Comparison of ENCODE assay signal across 13 mouse cellular contexts in genomic region chr3:53151081-53151480, GRCm38 (mm10).
"Had no signal": no experiment of that assay in that cellular context is flagged by ENCODE, and none has a peak within 500 bp of the region (broad histone marks: within the 10 kb centered on the region; RNA-seq: fewer than 3 reads in every experiment).

No protein-coding gene starts in this region.

- ATAC-seq: liver, embryonic 12.5 days had no signal

- H3K4me2 ChIP-seq: limb, embryonic 15.5 days; liver, embryonic 12.5 days; lung, embryonic 15.5 days; midbrain, embryonic 12.5 days; neural tube, embryonic 15.5 days had no signal

- H3K27me3 ChIP-seq: limb, embryonic 15.5 days; liver, embryonic 12.5 days; lung, embryonic 15.5 days; midbrain, embryonic 12.5 days; neural tube, embryonic 15.5 days had no signal

- H3K36me3 ChIP-seq: limb, embryonic 15.5 days; liver, embryonic 12.5 days; lung, embryonic 15.5 days; midbrain, embryonic 12.5 days; neural tube, embryonic 15.5 days had no signal

- H3K9ac ChIP-seq: limb, embryonic 15.5 days; liver, embryonic 12.5 days; lung, embryonic 15.5 days; midbrain, embryonic 12.5 days; neural tube, embryonic 15.5 days had no signal

- H3K4me1 ChIP-seq: limb, embryonic 15.5 days; liver, embryonic 12.5 days; lung, embryonic 15.5 days; midbrain, embryonic 12.5 days; neural tube, embryonic 15.5 days had no signal

- DNase-seq: kidney, adult 2 months; kidney, postnatal 36 days; layer of hippocampus, adult 9-11 months; layer of hippocampus, postnatal 36 days; right cerebral cortex, adult 18-20 months; thymus, postnatal 4 days had no signal

- H3K9me3 ChIP-seq: liver, embryonic 12.5 days; neural tube, embryonic 15.5 days had no signal

- H3K27ac ChIP-seq: kidney, postnatal 0 days; limb, embryonic 15.5 days; liver, embryonic 12.5 days; lung, embryonic 15.5 days; midbrain, embryonic 12.5 days; neural tube, embryonic 15.5 days; stomach, postnatal 0 days had no signal

- H3K4me3 ChIP-seq: limb, embryonic 15.5 days; liver, embryonic 12.5 days; lung, embryonic 15.5 days; midbrain, embryonic 12.5 days; neural tube, embryonic 15.5 days had no signal
